Mouse (Mus musculus) brown adipose tissue, adult 24 weeks (tissue): ENCODE measurements around the gene Nrip1. TPM values are rescaled to one million over a fixed set of nuclear protein-coding genes. Genes with fewer than 3 reads are reported as not detected.

ENCODE experiments used
- H3K27ac ChIP-seq: fragments of 200-500 bp; replicated peaks from 2 replicates; pipeline ENCODE4 v1.5.1; 2012; ENCODE audit warnings: low read depth, mild to moderate bottlenecking, low read length
- H3K4me1 ChIP-seq: fragments of 200-500 bp; 2 replicates; pipeline ENCODE4 v1.6.1; 2012; ENCODE audit warnings: low read length, mixed read lengths; ENCODE audit not compliant: control insufficient read depth, insufficient read depth, insufficient read length
- H3K4me3 ChIP-seq: fragments of 200-500 bp; 2 replicates; pipeline ENCODE4 v1.5.1; 2012; ENCODE audit warnings: low read depth, mild to moderate bottlenecking, low read length, moderate library complexity; ENCODE audit not compliant: insufficient read depth
- polyA plus RNA-seq: library from polyadenylated mRNA; stranded (reverse); fragments of >200 nt; gene quantifications from 2 replicates; pipeline ENCODE4 v1.2.4, GENCODE M21; 2012; ENCODE audit not compliant: missing spikeins, insufficient read depth, insufficient read length

Nrip1 gene
- polyA plus RNA-seq, 1 experiment, result 9.4 TPM

GRCm38 (mm10) chr16:76344030-76344429 is 29.6 kb downstream of the Nrip1 start:
- Histone ChIP-seq H3K4me1 (0 out of 2 replicates have a peak, but pooled peaks cover 5% of the 10 kb centered on the region), H3K27ac (no peak overlapping the region), H3K4me3 (no peak overlapping the region)

DNA sequence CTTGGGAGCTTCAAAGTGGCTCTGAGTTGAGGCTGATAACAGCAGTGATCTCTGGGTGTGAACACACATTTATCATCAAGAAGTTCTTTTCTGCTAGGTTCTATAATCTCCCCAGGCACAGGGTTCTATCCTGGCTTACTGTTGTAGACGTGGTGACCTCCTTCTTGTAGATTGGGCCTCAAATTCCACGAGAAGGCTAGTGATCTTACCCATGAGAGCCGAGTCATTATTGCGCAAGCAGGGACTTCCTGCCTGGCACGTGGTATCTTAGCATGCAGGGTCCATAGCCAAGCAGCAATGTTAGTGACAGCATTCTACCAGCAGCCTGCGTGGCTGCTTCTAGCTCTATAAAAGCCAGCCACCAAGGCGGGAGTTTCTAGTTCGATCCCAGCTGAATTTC is 32.0 kb downstream of the Nrip1 start:
- Histone ChIP-seq H3K4me1 (0 out of 2 replicates have a peak, but pooled peaks cover 5% of the 10 kb centered on the region), H3K4me3 (no peak overlapping the region), H3K27ac (no peak overlapping the region)

DNA sequence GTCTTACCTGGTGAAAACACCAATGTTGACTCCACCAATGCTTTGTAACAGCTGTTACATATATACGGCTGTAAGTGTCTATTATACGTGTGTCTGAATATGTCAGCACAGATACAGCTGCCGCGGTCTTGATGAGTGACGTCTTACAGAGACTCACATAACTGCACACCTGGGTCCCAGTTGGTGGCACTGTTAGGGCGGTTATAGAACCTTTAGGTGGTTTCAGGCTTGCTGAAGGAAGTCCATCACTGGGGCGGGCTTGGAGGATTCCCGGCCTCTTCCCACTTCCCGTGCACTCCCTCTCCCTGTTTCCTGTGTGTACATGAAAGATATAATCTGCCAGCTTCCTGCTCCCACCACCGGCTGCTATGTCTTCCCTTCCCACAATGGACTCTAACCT is 34.4 kb downstream of the Nrip1 start:
- 0 out of 2 replicates have a peak, but pooled peaks cover 5% of the 10 kb centered on the region for H3K4me1 ChIP-seq
- H3K4me3 ChIP-seq, result no peak overlapping the region
- H3K27ac ChIP-seq, result no peak overlapping the region

- no peak overlapping the region for H3K27ac ChIP-seq
These were observed 36.3 kb downstream of the Nrip1 start for GRCm38 (mm10) chr16:76337351-76337750.

GRCm38 (mm10) chr16:76336932-76337331 is 36.7 kb downstream of the Nrip1 start:
- Histone ChIP-seq H3K4me3 (no peak overlapping the region), H3K4me1 (0 out of 2 replicates have a peak, but pooled peaks cover 4% of the 10 kb centered on the region), H3K27ac (no peak overlapping the region)

More at GRCm38 (mm10) chr16:76337351-76337750, 36.3 kb downstream of the Nrip1 start:
- 0 out of 2 replicates have a peak, but pooled peaks cover 5% of the 10 kb centered on the region for H3K4me1 ChIP-seq
- H3K4me3 ChIP-seq, result no peak overlapping the region

- no peak overlapping the region for H3K27ac ChIP-seq
- H3K4me1 ChIP-seq, result 0 out of 2 replicates have a peak, but pooled peaks cover 2% of the 10 kb centered on the region
- H3K4me3 ChIP-seq, result no peak overlapping the region
These were observed 37.7 kb downstream of the Nrip1 start for GRCm38 (mm10) chr16:76335913-76336312.

DNA sequence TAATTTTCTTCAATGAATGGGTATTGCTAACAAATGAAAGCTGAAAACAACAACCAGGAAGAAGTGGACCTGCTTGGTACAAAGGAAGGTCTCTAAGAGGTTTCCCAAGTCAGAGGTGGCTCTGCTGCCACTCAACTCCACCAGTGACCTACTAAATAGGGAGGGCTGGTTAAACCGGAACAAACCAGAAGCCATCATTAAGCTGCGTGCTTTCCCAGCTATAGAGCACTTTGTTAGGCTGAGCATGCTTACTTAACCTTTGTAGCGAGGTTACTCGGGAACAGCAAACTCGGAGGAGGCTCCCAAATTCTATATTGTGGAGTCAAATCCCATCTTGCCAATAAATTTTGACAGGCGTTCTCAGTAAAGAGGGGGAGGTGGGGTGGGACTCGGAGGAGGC is 41.5 kb downstream of the Nrip1 start:
- no peak overlapping the region for H3K4me3 ChIP-seq
- H3K4me1 ChIP-seq, result no peaks in the 10 kb centered on the region
- H3K27ac ChIP-seq, result no peak overlapping the region

- Histone ChIP-seq H3K4me3 (no peak overlapping the region), H3K4me1 (no peaks in the 10 kb centered on the region), H3K27ac (no peak overlapping the region)
These were observed 42.4 kb downstream of the Nrip1 start for GRCm38 (mm10) chr16:76331231-76331630.

GRCm38 (mm10) chr16:76325315-76325710 is 48.3 kb downstream of the Nrip1 start:
- Histone ChIP-seq H3K4me1 (peaks cover 16% of the 10 kb centered on the region), H3K27ac (0 out of 2 replicates have a peak overlapping the region, but pooled peaks have one; percentile 10), H3K4me3 (no peak overlapping the region)

DNA sequence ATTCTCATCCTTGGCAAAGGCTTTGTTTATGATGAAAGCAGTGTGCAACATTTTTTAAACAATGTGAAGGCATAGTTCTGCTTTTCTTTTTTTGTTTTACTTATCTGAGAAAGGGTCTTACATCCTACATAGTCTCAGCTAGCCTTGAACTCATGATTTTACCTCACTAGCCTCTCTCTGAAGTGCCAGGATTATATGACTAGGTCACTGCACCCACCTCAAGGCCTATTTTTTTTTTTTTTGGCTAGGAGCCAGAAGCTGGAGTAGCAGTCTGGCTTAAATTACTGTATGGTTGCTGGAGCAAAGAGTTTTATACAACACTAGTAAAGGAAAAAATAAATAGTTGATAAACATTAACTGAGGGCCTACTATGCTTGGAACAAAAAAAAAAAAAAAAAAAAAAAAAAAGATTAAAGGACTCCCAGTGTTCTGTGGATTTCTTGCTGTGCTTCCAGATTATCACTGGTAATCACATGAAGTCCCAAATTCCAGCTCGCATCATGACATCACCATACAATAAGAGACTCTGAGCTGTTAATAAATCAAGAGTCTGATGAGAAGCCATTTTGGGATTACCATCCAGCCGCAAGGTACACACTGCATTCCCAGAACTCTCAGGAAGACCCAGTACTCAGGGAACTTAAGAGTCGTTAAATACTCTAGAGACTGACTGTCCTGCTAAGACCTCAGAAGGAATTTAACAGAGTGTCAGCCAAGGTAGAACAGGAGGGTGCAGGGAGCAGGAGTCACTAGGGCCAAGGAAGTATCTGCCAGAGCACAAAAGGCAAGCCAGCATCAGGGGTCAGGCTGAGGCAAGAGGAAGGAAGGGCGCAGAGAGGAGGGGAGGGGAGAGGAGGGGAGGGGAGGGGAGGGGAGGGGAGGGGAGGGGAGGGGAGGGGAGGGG is 49.0 kb downstream of the Nrip1 start:
- H3K27ac ChIP-seq, result peak overlapping the region; percentile 24; the same call in 1 of the 2 replicates
- H3K4me3 ChIP-seq, result no peak overlapping the region
- peaks cover 16% of the 10 kb centered on the region for H3K4me1 ChIP-seq

- H3K27ac ChIP-seq, result no peak overlapping the region
- H3K4me1 ChIP-seq, result peaks cover 16% of the 10 kb centered on the region
These were observed 49.9 kb downstream of the Nrip1 start for GRCm38 (mm10) chr16:76323594-76324307.

GRCm38 (mm10) chr16:76323141-76323540 is 50.5 kb downstream of the Nrip1 start:
- Histone ChIP-seq H3K4me3 (no peak overlapping the region), H3K27ac (no peak overlapping the region), H3K4me1 (peaks cover 17% of the 10 kb centered on the region)

More at GRCm38 (mm10) chr16:76323594-76324307, 49.9 kb downstream of the Nrip1 start:
- no peak overlapping the region for H3K4me3 ChIP-seq

GRCm38 (mm10) chr16:76321527-76322165 is 52.0 kb downstream of the Nrip1 start:
- peaks cover 18% of the 10 kb centered on the region for H3K4me1 ChIP-seq
- H3K27ac ChIP-seq, result peak overlapping the region; percentile 55
- no peak overlapping the region for H3K4me3 ChIP-seq

DNA sequence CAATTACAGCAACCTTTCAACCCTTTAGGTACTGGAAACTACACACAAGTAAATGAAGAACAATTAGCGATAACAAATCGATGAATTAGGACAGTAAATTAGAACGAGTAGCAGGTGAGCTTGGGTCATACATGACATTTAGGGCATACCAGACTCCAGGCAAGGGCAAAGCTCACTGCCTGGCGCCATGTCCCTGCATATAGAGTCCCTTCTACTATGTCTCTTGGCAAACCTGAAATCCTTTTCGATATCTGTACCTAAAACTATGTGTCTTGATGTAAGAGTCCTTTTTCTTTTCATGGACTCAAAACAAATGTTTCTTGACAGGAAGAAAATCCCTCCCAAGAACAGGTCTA is 53.5 kb downstream of the Nrip1 start:
- no peak overlapping the region for H3K27ac ChIP-seq
- no peak overlapping the region for H3K4me3 ChIP-seq
- peaks cover 18% of the 10 kb centered on the region for H3K4me1 ChIP-seq
